Mouse (Mus musculus): ENCODE data around the gene Epb41l5. TPM values are rescaled to one million over a fixed set of nuclear protein-coding genes. Genes with fewer than 3 reads are reported as not detected.

Gene Epb41l5
- total and polyA plus RNA-seq, 3 experiments: 2.1 to 5.8 (median 3.8) TPM

- Histone ChIP-seq H3K4me1 (ENCODE audit: control insufficient read depth, insufficient read depth, low read length) (peaks cover 28% of the 10 kb centered on the region), H3K36me3 (ENCODE audit: control insufficient read depth, insufficient read depth, low read length) (no peaks in the 10 kb centered on the region; the same call in 1 of the 2 replicates), H3K4me3 (peak overlapping the region; percentile 81), H3K9ac (ENCODE audit: low read depth, low read length) (peak overlapping the region; percentile 87), H3K27me3 (ENCODE audit: control insufficient read depth, insufficient read depth, low read length) (no peaks in the 10 kb centered on the region), H3K27ac (peak overlapping the region; percentile 94), H3K79me2 (replicated peaks; ENCODE audit: control insufficient read depth, insufficient read depth, low read length) (peaks cover 2% of the 10 kb centered on the region; the same call in 1 of the 2 replicates)
- TF ChIP-seq CTCF (IDR thresholded peaks at IDR 0.05): no peak
- TF ChIP-seq POLR2A (IDR thresholded peaks at IDR 0.05; ENCODE audit: insufficient read depth, low read depth, low read length): no peak
- TF ChIP-seq EP300 (IDR thresholded peaks at IDR 0.05; ENCODE audit: insufficient read depth, low read depth, low read length): no peak
- DNase-seq: no peak
- intact Hi-C loops (cut with DNase I): loop anchor here (10.0 kb wide), 1 partner anchor 331 kb away; the partner anchor contains the start of gene Ptpn4
- WGBS: 4% methylated on average over 5 of the region's 5 CpGs
Measured at GRCm38 (mm10) chr1:119503808-119504207, 145.0 kb downstream of the Epb41l5 start.

DNA sequence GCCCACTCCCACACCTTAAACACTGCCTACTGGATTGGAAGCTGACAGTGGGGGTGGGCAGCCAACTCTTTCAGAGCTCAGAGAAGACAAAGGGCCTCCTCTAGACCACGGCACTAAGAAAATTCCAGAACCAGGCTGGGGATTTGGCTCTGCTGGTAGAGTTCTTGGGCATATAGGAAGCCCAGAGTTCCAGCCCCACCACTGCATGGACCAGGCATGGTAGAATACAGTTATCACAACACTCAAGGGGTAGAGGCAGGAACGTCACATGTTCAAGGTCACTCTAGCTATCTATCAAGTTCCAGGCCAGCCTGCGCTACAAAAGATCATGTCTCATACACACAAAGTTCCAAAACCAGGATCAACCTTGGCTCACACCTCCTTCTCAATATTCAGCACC, 145.6 kb downstream of the Epb41l5 start:
- Histone ChIP-seq H3K36me3 (ENCODE audit: control insufficient read depth, insufficient read depth, low read length) (no peaks in the 10 kb centered on the region; the same call in 1 of the 2 replicates), H3K27ac (peak overlapping the region; percentile 94), H3K27me3 (ENCODE audit: control insufficient read depth, insufficient read depth, low read length) (no peaks in the 10 kb centered on the region), H3K9ac (ENCODE audit: low read depth, low read length) (peak overlapping the region; percentile 87), H3K4me3 (peak overlapping the region; percentile 81), H3K4me1 (ENCODE audit: control insufficient read depth, insufficient read depth, low read length) (peaks cover 31% of the 10 kb centered on the region), H3K79me2 (replicated peaks; ENCODE audit: control insufficient read depth, insufficient read depth, low read length) (peaks cover 2% of the 10 kb centered on the region; the same call in 1 of the 2 replicates)
- 17% methylated on average over 3 of the region's 3 CpGs for WGBS
- no peak for TF ChIP-seq POLR2A (IDR thresholded peaks at IDR 0.05; ENCODE audit: insufficient read depth, low read depth, low read length)
- no peak for TF ChIP-seq CTCF (IDR thresholded peaks at IDR 0.05)
- TF ChIP-seq EP300 (IDR thresholded peaks at IDR 0.05; ENCODE audit: insufficient read depth, low read depth, low read length): no peak
- DNase-seq: no peak
- intact Hi-C loops (cut with DNase I): loop anchor here (10.0 kb wide), 1 partner anchor 332 kb away; the partner anchor contains the start of gene Ptpn4

DNA sequence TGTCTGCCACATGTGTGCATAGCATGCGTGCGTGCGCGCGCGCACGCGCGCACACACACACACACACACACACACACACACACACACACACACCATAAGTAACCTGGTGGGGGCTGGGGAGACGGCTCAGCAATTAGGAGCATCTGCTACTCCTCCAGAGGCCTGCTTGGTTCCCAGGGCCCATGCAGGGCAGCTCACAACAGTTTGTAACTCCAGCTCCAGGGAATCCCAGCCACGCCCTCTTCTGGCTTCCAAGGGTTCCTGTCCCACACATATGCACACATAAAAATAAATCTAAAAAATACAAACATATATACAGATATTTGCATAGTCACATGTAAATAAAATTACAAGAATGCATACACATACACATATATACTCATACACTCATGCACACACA, 146.1 kb downstream of the Epb41l5 start:
- H3K36me3 ChIP-seq (ENCODE audit: control insufficient read depth, insufficient read depth, low read length): no peaks in the 10 kb centered on the region; the same call in 1 of the 2 replicates
- peak overlapping the region; percentile 94; the same call in 1 of the 2 replicates for H3K27ac ChIP-seq
- TF ChIP-seq CTCF (IDR thresholded peaks at IDR 0.05) (no peak), EP300 (IDR thresholded peaks at IDR 0.05; ENCODE audit: insufficient read depth, low read depth, low read length) (no peak), POLR2A (IDR thresholded peaks at IDR 0.05; ENCODE audit: insufficient read depth, low read depth, low read length) (no peak)
- intact Hi-C loops (cut with DNase I): loop anchor here (10.0 kb wide), 1 partner anchor 332 kb away; the partner anchor contains the start of gene Ptpn4
- no peak for DNase-seq
- H3K27me3 ChIP-seq (ENCODE audit: control insufficient read depth, insufficient read depth, low read length): no peaks in the 10 kb centered on the region
- H3K4me3 ChIP-seq: no peak overlapping the region
- WGBS: 53% methylated on average over 11 of the region's 11 CpGs
- H3K4me1 ChIP-seq (ENCODE audit: control insufficient read depth, insufficient read depth, low read length): peaks cover 32% of the 10 kb centered on the region
- no peak overlapping the region for H3K9ac ChIP-seq (ENCODE audit: low read depth, low read length)
- peaks cover 2% of the 10 kb centered on the region; the same call in 1 of the 2 replicates for H3K79me2 ChIP-seq (replicated peaks; ENCODE audit: control insufficient read depth, insufficient read depth, low read length)

DNA sequence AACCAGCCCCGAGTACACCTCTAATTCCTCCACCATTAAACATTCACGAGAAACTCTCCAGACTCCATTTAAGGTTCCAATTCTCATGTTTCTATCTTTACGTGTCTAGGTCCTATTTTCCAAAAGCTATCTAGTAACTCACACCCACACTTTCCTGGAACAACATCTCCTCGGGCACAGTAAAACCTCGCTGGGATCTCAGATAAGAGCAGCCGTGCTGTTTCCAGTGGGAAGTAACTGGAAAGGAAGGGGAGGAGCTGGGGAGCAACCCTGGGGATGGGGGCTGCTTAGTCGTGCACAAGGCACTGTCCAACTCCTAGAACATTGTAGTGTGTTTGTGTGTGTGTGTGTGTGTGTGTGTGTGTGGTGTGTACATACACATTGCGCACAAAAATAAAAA, 146.9 kb downstream of the Epb41l5 start:
- peaks cover 3% of the 10 kb centered on the region; the same call in 1 of the 2 replicates for H3K79me2 ChIP-seq (replicated peaks; ENCODE audit: control insufficient read depth, insufficient read depth, low read length)
- H3K27ac ChIP-seq: peak overlapping the region; percentile 13; the same call in 1 of the 2 replicates
- DNase-seq: no peak
- 24% methylated on average over 8 of the region's 8 CpGs for WGBS
- H3K36me3 ChIP-seq (ENCODE audit: control insufficient read depth, insufficient read depth, low read length): no peaks in the 10 kb centered on the region; the same call in 1 of the 2 replicates
- H3K27me3 ChIP-seq (ENCODE audit: control insufficient read depth, insufficient read depth, low read length): no peaks in the 10 kb centered on the region
- peaks cover 32% of the 10 kb centered on the region for H3K4me1 ChIP-seq (ENCODE audit: control insufficient read depth, insufficient read depth, low read length)
- H3K9ac ChIP-seq (ENCODE audit: low read depth, low read length): no peak overlapping the region
- intact Hi-C loops (cut with DNase I): loop anchor here (10.0 kb wide), 1 partner anchor 333 kb away; the partner anchor contains the start of gene Ptpn4
- TF ChIP-seq EP300 (IDR thresholded peaks at IDR 0.05; ENCODE audit: insufficient read depth, low read depth, low read length): no peak
- no peak for TF ChIP-seq CTCF (IDR thresholded peaks at IDR 0.05)
- TF ChIP-seq POLR2A (IDR thresholded peaks at IDR 0.05; ENCODE audit: insufficient read depth, low read depth, low read length): no peak
- no peak overlapping the region for H3K4me3 ChIP-seq

DNA sequence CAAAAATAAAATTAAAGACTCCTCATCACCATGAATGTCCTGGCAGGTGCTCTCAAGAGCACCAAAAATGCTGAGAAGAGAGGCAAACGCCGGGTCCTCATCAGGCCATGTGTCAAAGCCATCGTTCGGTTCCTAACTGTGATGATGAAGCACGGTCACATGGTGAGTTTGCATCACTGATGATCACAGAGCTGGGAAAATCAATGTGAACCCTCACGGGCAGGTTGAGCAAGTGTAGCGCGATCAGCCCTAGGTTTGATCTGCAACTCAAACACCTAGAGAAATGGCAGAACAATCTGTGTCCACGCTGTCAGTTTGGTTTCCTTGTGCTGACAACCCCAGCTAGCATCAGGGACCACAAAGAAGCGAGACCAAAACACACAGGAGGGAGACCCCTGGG, 149.3 kb downstream of the Epb41l5 start:
- no peak for DNase-seq
- H3K4me3 ChIP-seq: no peak overlapping the region
- peaks cover 38% of the 10 kb centered on the region for H3K4me1 ChIP-seq (ENCODE audit: control insufficient read depth, insufficient read depth, low read length)
- TF ChIP-seq POLR2A (IDR thresholded peaks at IDR 0.05; ENCODE audit: insufficient read depth, low read depth, low read length): no peak
- no peak for TF ChIP-seq EP300 (IDR thresholded peaks at IDR 0.05; ENCODE audit: insufficient read depth, low read depth, low read length)
- no peak for TF ChIP-seq CTCF (IDR thresholded peaks at IDR 0.05)
- no peak overlapping the region for H3K9ac ChIP-seq (ENCODE audit: low read depth, low read length)
- peaks cover 3% of the 10 kb centered on the region for H3K79me2 ChIP-seq (replicated peaks; ENCODE audit: control insufficient read depth, insufficient read depth, low read length)
- H3K27ac ChIP-seq: no peak overlapping the region
- intact Hi-C loops (cut with DNase I): no loop called here
- WGBS: 91% methylated on average over 10 of the region's 10 CpGs
- no peaks in the 10 kb centered on the region for H3K27me3 ChIP-seq (ENCODE audit: control insufficient read depth, insufficient read depth, low read length)
- no peaks in the 10 kb centered on the region; the same call in 1 of the 2 replicates for H3K36me3 ChIP-seq (ENCODE audit: control insufficient read depth, insufficient read depth, low read length)

GRCm38 (mm10) chr1:119498536-119499231, 150.1 kb downstream of the Epb41l5 start:
- H3K27ac ChIP-seq: peak overlapping the region; percentile 6
- no peaks in the 10 kb centered on the region; the same call in 1 of the 2 replicates for H3K36me3 ChIP-seq (ENCODE audit: control insufficient read depth, insufficient read depth, low read length)
- H3K9ac ChIP-seq (ENCODE audit: low read depth, low read length): no peak overlapping the region
- WGBS: 55% methylated on average over 9 of the region's 9 CpGs
- peaks cover 3% of the 10 kb centered on the region for H3K79me2 ChIP-seq (replicated peaks; ENCODE audit: control insufficient read depth, insufficient read depth, low read length)
- DNase-seq: no peak
- H3K27me3 ChIP-seq (ENCODE audit: control insufficient read depth, insufficient read depth, low read length): no peaks in the 10 kb centered on the region
- TF ChIP-seq POLR2A (IDR thresholded peaks at IDR 0.05; ENCODE audit: insufficient read depth, low read depth, low read length): no peak
- TF ChIP-seq CTCF (IDR thresholded peaks at IDR 0.05): no peak
- no peak for TF ChIP-seq EP300 (IDR thresholded peaks at IDR 0.05; ENCODE audit: insufficient read depth, low read depth, low read length)
- intact Hi-C loops (cut with DNase I): no loop called here
- H3K4me3 ChIP-seq: no peak overlapping the region
- peaks cover 38% of the 10 kb centered on the region for H3K4me1 ChIP-seq (ENCODE audit: control insufficient read depth, insufficient read depth, low read length)

Measured in heart, adult 2 months (tissue).